Mouse (Mus musculus): ENCODE results near the gene Akt1.

The Akt1 gene

GRCm38 (mm10) chr12:112630796-112631195, 43.9 kb downstream of the Akt1 start:
- DNase-seq (ENCODE audit: extremely low read depth, low read depth, low spot score) = no peak

- DNase-seq (ENCODE audit: extremely low read depth, low read depth, low spot score) = no peak
Measured at GRCm38 (mm10) chr12:112630029-112630428, 44.7 kb downstream of the Akt1 start.

GRCm38 (mm10) chr12:112628928-112629721, 45.6 kb downstream of the Akt1 start:
- DNase-seq (ENCODE audit: extremely low read depth, low read depth, low spot score) = peak; percentile 95

- no peak for DNase-seq (ENCODE audit: extremely low read depth, low read depth, low spot score)
Measured at GRCm38 (mm10) chr12:112628197-112628596, 46.5 kb downstream of the Akt1 start.

- DNase-seq (ENCODE audit: extremely low read depth, low read depth, low spot score) = no peak
Measured at GRCm38 (mm10) chr12:112627097-112627881, 47.4 kb downstream of the Akt1 start.

- no peak for DNase-seq (ENCODE audit: extremely low read depth, low read depth, low spot score)
Measured at GRCm38 (mm10) chr12:112626455-112626854, 48.2 kb downstream of the Akt1 start.

GRCm38 (mm10) chr12:112625700-112626099, 49.0 kb downstream of the Akt1 start:
- no peak for DNase-seq (ENCODE audit: extremely low read depth, low read depth, low spot score)

- DNase-seq (ENCODE audit: extremely low read depth, low read depth, low spot score) = no peak
Measured at GRCm38 (mm10) chr12:112623742-112624141, 50.9 kb downstream of the Akt1 start.

- DNase-seq (ENCODE audit: extremely low read depth, low read depth, low spot score) = no peak
Measured at GRCm38 (mm10) chr12:112621900-112622299, 52.8 kb downstream of the Akt1 start.

GRCm38 (mm10) chr12:112620354-112621061, 54.2 kb downstream of the Akt1 start:
- DNase-seq (ENCODE audit: extremely low read depth, low read depth, low spot score) = no peak

GRCm38 (mm10) chr12:112619686-112620353, 54.9 kb downstream of the Akt1 start, which contains the start of gene Adssl1:
Adssl1 (plus strand) TSS chr12:112620045.
- no peak for DNase-seq (ENCODE audit: extremely low read depth, low read depth, low spot score)

- no peak for DNase-seq (ENCODE audit: extremely low read depth, low read depth, low spot score)
Measured at GRCm38 (mm10) chr12:112618981-112619685, 55.6 kb downstream of the Akt1 start.

GRCm38 (mm10) chr12:112617898-112618380, 56.7 kb downstream of the Akt1 start:
- no peak for DNase-seq (ENCODE audit: extremely low read depth, low read depth, low spot score)

- no peak for DNase-seq (ENCODE audit: extremely low read depth, low read depth, low spot score)
Measured at GRCm38 (mm10) chr12:112617184-112617583, 57.5 kb downstream of the Akt1 start.

GRCm38 (mm10) chr12:112616668-112617067, 58.0 kb downstream of the Akt1 start:
- no peak for DNase-seq (ENCODE audit: extremely low read depth, low read depth, low spot score)

GRCm38 (mm10) chr12:112609031-112609430, 65.7 kb downstream of the Akt1 start:
- DNase-seq (ENCODE audit: extremely low read depth, low read depth, low spot score) = no peak

- DNase-seq (ENCODE audit: extremely low read depth, low read depth, low spot score) = no peak
Measured at GRCm38 (mm10) chr12:112606998-112607397, 67.7 kb downstream of the Akt1 start.

- DNase-seq (ENCODE audit: extremely low read depth, low read depth, low spot score) = no peak
Measured at GRCm38 (mm10) chr12:112605766-112606165, 68.9 kb downstream of the Akt1 start.

GRCm38 (mm10) chr12:112604709-112605649, 69.7 kb downstream of the Akt1 start:
- no peak for DNase-seq (ENCODE audit: extremely low read depth, low read depth, low spot score)
